Mouse (Mus musculus) neural tube, embryonic 11.5 days (tissue): Measurements from ENCODE around the gene Anxa3. TPM values are rescaled to one million over a fixed set of nuclear protein-coding genes. Genes with fewer than 3 reads are reported as not detected.

Source experiments
- ATAC-seq: fragments of 200-750 bp; cut with Nextera tagmentation; 2 replicates; pipeline ENCODE4 v1.8.0; 2017; ENCODE audit warnings: moderate number of reproducible peaks, mild to moderate bottlenecking, moderate TSS enrichment, moderate library complexity; ENCODE audit not compliant: insufficient read depth, low FRiP score, low TSS enrichment
- DNase-seq: peaks from one replicate; pipeline ENCODE4 v3.0.0-alpha.2; 2015; ENCODE audit warnings: low spot score
- H3K27ac ChIP-seq: fragments of 300-500 bp; sonication (generic); 2 replicates; pipeline ENCODE4 v1.5.1; 2014; ENCODE audit warnings: low read depth, mild to moderate bottlenecking, low read length
- H3K27me3 ChIP-seq: fragments of 300-500 bp; sonication (generic); 2 replicates; pipeline ENCODE4 v1.6.1; 2014; ENCODE audit warnings: mild to moderate bottlenecking, low read length, mixed read lengths; ENCODE audit not compliant: control insufficient read depth, insufficient read depth
- H3K36me3 ChIP-seq: fragments of 300-500 bp; sonication (generic); 2 replicates; pipeline ENCODE4 v1.6.1; 2014; ENCODE audit warnings: mild to moderate bottlenecking, low read length, moderate library complexity, mixed read lengths; ENCODE audit not compliant: control insufficient read depth, insufficient read depth
- H3K4me1 ChIP-seq: fragments of 300-500 bp; sonication (generic); 2 replicates; pipeline ENCODE4 v1.6.1; 2014; ENCODE audit warnings: low read length, mixed read lengths; ENCODE audit not compliant: control insufficient read depth, insufficient read depth
- H3K4me2 ChIP-seq: fragments of 300-500 bp; sonication (generic); 2 replicates; pipeline ENCODE4 v1.6.1; 2014; ENCODE audit warnings: low read depth, mild to moderate bottlenecking, moderate library complexity
- H3K4me3 ChIP-seq: fragments of 300-500 bp; sonication (generic); 2 replicates; pipeline ENCODE4 v1.5.1; 2014; ENCODE audit warnings: low read depth, low read length
- H3K9ac ChIP-seq: fragments of 300-500 bp; sonication (generic); 2 replicates; pipeline ENCODE4 v1.6.1; 2014; ENCODE audit warnings: mild to moderate bottlenecking, low read length
- H3K9me3 ChIP-seq: fragments of 300-500 bp; sonication (generic); 2 replicates; pipeline ENCODE4 v1.6.1; 2016; ENCODE audit warnings: low read length; ENCODE audit not compliant: control insufficient read depth
- WGBS: fragments of 180-500 bp; shearing (Covaris S2); extraction: QIAGEN DNeasy Blood & Tissue Kit; methylation state at CpG from one replicate; pipeline ENCODE4 v1.1.7; 2014; 5-methylcytosine and 5-hydroxymethylcytosine counted together
- polyA plus RNA-seq: library from polyadenylated mRNA; unstranded; fragments of >200 nt; fragmentation: Nextera tagmentation; extraction: Ambion mirVana; gene quantifications from 2 replicates; pipeline ENCODE4 v1.2.1, GENCODE M21; 2014

Gene Anxa3
- polyA plus RNA-seq, 1 experiment from 2014 or later, result 32.5 TPM

GRCm38 (mm10) chr5:96859938-96860337 lies 66.8 kb downstream of the Anxa3 start:
- Histone ChIP-seq H3K36me3 (no peaks in the 10 kb centered on the region), H3K27me3 (no peaks in the 10 kb centered on the region), H3K9ac (no peak overlapping the region), H3K4me3 (no peak overlapping the region), H3K9me3 (no peaks in the 10 kb centered on the region), H3K4me2 (no peak overlapping the region), H3K27ac (no peak overlapping the region), H3K4me1 (no peaks in the 10 kb centered on the region)
- ATAC-seq, result no peak
- no peak for DNase-seq
- WGBS, result 81% methylated on average over 1 of the region's 1 CpGs

- Histone ChIP-seq H3K9me3 (no peaks in the 10 kb centered on the region), H3K27me3 (no peaks in the 10 kb centered on the region), H3K4me1 (no peaks in the 10 kb centered on the region), H3K36me3 (no peaks in the 10 kb centered on the region), H3K27ac (no peak overlapping the region), H3K9ac (no peak overlapping the region), H3K4me3 (no peak overlapping the region), H3K4me2 (no peak overlapping the region)
- WGBS, result 84% methylated on average over 4 of the region's 4 CpGs
- no peak for DNase-seq
- no peak for ATAC-seq
Measured at GRCm38 (mm10) chr5:96867171-96867570, 74.0 kb downstream of the Anxa3 start.

DNA sequence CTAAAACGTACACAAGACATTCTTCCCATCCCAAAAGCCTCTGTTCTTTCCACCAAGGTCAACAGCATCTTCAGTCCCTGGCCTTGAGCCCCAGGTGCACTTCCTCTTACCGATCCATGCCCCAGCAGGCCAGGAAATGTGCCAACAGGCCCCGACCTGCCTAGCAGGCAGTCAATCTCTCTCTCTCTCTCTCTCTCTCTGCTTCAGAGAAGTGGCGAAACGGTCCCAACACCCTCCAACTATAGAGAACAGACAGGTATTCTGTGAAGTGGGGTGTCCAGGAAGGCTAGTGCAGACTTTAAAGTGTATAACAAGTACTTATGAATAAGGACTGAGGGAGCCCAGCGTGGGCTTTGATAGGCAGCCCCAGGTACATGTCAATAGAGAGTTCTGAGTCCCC lies 75.8 kb downstream of the Anxa3 start:
- Histone ChIP-seq H3K4me2 (no peak overlapping the region), H3K4me3 (no peak overlapping the region), H3K9ac (no peak overlapping the region), H3K27me3 (no peaks in the 10 kb centered on the region), H3K9me3 (no peaks in the 10 kb centered on the region), H3K4me1 (no peaks in the 10 kb centered on the region), H3K36me3 (no peaks in the 10 kb centered on the region), H3K27ac (no peak overlapping the region)
- 68% methylated on average over 6 of the region's 6 CpGs for WGBS
- no peak for ATAC-seq
- DNase-seq, result no peak

DNA sequence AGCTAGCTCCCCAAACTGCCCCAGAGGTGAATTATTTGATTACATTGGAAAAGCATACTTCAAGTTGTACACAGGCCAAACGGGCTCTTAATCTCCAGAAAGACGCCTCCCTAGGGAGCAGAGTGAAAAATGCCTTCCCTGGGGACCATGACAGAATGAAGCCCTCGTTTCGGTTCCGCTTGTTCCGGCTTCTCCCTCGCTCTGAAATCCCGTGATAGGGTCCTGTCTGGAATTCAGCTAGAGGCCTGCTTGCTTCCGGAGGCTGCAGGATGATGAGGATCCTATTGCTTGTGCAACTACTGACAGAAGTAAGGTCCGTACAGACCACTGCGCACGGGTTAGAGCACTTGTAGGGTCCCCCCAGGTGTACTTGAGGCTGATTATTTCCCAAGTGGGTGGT lies 77.9 kb downstream of the Anxa3 start:
- no peak overlapping the region for H3K4me3 ChIP-seq
- no peak overlapping the region for H3K4me2 ChIP-seq
- no peaks in the 10 kb centered on the region for H3K4me1 ChIP-seq
- H3K27ac ChIP-seq, result no peak overlapping the region
- no peaks in the 10 kb centered on the region for H3K36me3 ChIP-seq
- no peak for DNase-seq
- WGBS, result 79% methylated on average over 12 of the region's 12 CpGs
- ATAC-seq, result no peak
- no peaks in the 10 kb centered on the region for H3K9me3 ChIP-seq
- H3K9ac ChIP-seq, result no peak overlapping the region
- no peaks in the 10 kb centered on the region for H3K27me3 ChIP-seq

- 97% methylated on average over 1 of the region's 1 CpGs for WGBS
Measured at GRCm38 (mm10) chr5:96878178-96878577, 85.0 kb downstream of the Anxa3 start.

DNA sequence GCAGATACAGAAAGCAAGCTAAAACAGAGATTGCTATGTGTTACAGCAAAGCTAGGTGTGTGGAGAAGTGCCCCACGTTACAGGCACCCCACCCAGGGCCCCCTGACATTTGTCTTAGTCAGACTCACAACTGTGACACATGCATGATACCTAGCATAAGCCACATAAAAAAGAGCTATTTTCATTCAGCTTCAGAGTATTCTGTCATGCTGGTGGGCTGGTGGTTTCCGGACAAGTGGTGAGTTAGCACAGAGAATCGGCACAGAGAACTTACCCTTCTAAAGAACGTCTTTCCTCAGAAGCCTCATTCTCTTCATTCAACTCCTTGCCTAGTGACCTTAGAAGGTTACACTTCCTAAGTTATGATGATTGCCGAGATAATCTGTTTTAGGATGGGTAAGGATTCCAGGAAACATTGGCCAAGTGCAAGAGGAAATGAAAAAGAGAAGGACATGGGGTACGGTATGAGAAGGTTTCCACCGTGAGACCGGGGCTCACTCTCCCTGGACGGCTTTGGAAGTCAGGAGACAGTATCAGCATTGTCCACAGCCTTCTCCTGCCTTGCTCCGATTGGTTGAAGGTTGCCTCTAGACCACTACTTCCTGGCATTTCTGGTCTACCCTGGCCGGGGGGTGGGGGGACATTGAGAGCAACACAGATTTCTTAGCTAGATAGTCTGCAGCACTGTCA lies 85.9 kb downstream of the Anxa3 start:
- 92% methylated on average over 11 of the region's 11 CpGs for WGBS
- Histone ChIP-seq H3K4me3 (no peak overlapping the region), H3K27me3 (no peaks in the 10 kb centered on the region), H3K9me3 (no peaks in the 10 kb centered on the region), H3K4me2 (no peak overlapping the region), H3K9ac (no peak overlapping the region), H3K36me3 (no peaks in the 10 kb centered on the region), H3K27ac (no peak overlapping the region), H3K4me1 (no peaks in the 10 kb centered on the region)
- DNase-seq, result no peak
- no peak for ATAC-seq

More at GRCm38 (mm10) chr5:96878178-96878577, 85.0 kb downstream of the Anxa3 start:
- no peaks in the 10 kb centered on the region for H3K27me3 ChIP-seq
- H3K27ac ChIP-seq, result no peak overlapping the region
- H3K9me3 ChIP-seq, result no peaks in the 10 kb centered on the region
- no peak overlapping the region for H3K9ac ChIP-seq
- H3K4me1 ChIP-seq, result no peaks in the 10 kb centered on the region
- no peaks in the 10 kb centered on the region for H3K36me3 ChIP-seq
- no peak overlapping the region for H3K4me3 ChIP-seq
- no peak overlapping the region for H3K4me2 ChIP-seq
- DNase-seq (peak; percentile 41), ATAC-seq (no peak)

DNA sequence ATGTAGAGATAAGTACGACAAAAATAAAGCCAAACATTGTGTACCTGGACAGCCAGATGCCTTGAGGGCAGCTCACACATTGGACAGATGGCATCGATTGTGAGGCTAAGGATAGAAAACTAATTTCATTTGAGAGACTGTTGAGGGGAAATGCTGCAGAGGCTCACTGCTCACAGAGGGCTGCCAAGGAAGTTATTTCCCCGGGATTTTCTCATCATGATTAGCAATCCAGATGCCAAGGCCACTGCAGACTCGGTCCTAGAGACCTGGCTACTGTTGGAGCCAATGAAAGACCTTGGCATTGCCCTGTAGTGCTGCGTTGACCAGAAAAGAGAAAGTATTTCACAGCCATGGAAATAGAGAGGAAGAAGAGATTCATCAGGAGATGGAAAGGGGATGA lies 87.1 kb downstream of the Anxa3 start:
- DNase-seq (no peak), ATAC-seq (no peak)
- no peaks in the 10 kb centered on the region for H3K4me1 ChIP-seq
- H3K9me3 ChIP-seq, result no peaks in the 10 kb centered on the region
- no peak overlapping the region for H3K4me3 ChIP-seq
- 81% methylated on average over 5 of the region's 5 CpGs for WGBS
- H3K27me3 ChIP-seq, result no peaks in the 10 kb centered on the region
- H3K27ac ChIP-seq, result no peak overlapping the region
- no peak overlapping the region for H3K4me2 ChIP-seq
- no peak overlapping the region for H3K9ac ChIP-seq
- H3K36me3 ChIP-seq, result no peaks in the 10 kb centered on the region

GRCm38 (mm10) chr5:96881118-96881517 lies 88.0 kb downstream of the Anxa3 start:
- Histone ChIP-seq H3K27ac (no peak overlapping the region), H3K36me3 (no peaks in the 10 kb centered on the region), H3K4me1 (no peaks in the 10 kb centered on the region), H3K4me2 (no peak overlapping the region), H3K4me3 (no peak overlapping the region), H3K9me3 (no peaks in the 10 kb centered on the region), H3K9ac (no peak overlapping the region), H3K27me3 (no peaks in the 10 kb centered on the region)
- WGBS, result 65% methylated on average over 3 of the region's 3 CpGs
- ATAC-seq (no peak), DNase-seq (no peak)

- ATAC-seq (no peak), DNase-seq (no peak)
- H3K27me3 ChIP-seq, result no peaks in the 10 kb centered on the region
- no peak overlapping the region for H3K4me3 ChIP-seq
- no peaks in the 10 kb centered on the region for H3K4me1 ChIP-seq
- H3K4me2 ChIP-seq, result no peak overlapping the region
- no peak overlapping the region for H3K9ac ChIP-seq
- no peak overlapping the region for H3K27ac ChIP-seq
- H3K9me3 ChIP-seq, result no peaks in the 10 kb centered on the region
- no peaks in the 10 kb centered on the region for H3K36me3 ChIP-seq
- 65% methylated on average over 3 of the region's 3 CpGs for WGBS
Measured at GRCm38 (mm10) chr5:96881613-96882012, 88.5 kb downstream of the Anxa3 start.
